Mouse (Mus musculus) layer of hippocampus, adult 11-12 months (tissue): ENCODE data around the gene Sugct.
"Not testable (repeated sequence)": the region's sequence is repeated elsewhere in the genome, so short reads cannot be mapped to it uniquely, and the experiment has no call there.

ENCODE experiments used
- DNase-seq: peaks from one replicate; pipeline ENCODE4 v3.0.0; 2022; ENCODE audit warnings: low spot score

Gene Sugct

DNA sequence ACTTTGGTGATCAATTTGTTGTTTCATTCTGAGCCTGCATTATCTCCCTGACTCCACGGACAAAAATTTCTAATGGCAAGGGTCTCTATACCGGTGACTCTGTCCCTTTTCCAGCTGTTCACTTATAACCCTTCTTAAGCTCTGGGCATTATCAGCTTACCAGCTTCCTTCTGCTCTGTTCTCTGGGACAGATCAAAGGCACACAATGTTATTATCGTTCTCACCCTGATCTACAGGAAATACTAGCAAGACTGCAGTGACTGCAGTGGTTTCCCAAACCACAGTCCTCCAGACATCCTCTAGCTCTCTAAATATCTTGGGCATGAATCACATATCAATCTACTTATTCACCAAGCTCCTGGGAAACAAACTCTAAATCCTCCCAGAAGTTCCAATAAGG, 90.7 kb downstream of the Sugct start:
- no peak for DNase-seq

DNA sequence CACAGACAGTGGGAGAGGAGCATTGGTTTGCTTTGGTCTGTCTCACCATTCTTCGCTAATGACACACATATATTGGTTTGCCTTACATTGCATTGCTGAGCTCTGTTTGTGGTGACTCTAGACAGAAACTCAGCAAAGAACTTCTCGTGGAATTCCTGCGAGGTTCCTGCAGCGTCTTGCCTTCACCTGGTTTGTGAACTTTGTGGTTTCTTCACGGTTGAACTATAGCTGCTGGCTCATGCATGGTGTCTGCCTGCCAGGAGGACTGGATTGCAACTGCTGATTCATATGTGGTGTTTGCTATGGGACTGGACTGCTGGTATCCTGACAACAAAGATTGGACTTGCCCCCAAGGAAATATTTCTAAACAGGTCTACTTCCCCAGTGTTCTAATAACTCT, 91.6 kb downstream of the Sugct start:
- no peak for DNase-seq

- no peak for DNase-seq
Observed at GRCm38 (mm10) chr13:17585267-17585913, 110.0 kb downstream of the Sugct start.

GRCm38 (mm10) chr13:17584804-17585203, 110.5 kb downstream of the Sugct start:
- DNase-seq, result peak; percentile 5

GRCm38 (mm10) chr13:17581684-17582083, 113.7 kb downstream of the Sugct start:
- peak; percentile 4 for DNase-seq

DNA sequence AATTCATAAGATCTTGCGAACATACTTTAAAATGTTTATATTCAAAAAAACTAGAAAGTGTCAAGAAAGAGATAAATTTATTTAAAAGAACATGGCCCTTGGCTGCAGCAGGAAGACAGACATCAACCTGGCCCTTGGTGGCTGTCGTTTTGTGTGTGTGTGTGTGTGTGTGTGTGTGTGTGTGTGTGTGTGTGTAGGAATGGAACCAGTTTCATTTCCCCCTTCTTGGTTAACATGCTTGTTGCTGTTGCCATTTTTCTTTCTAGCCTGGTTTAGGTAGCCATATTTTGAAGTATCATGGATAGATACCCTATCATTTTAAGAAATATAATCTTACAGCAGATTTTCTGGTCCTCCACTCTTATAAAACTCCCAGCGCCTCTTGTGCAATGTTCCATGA, 136.0 kb downstream of the Sugct start:
- no peak for DNase-seq

GRCm38 (mm10) chr13:17536341-17536740, 159.0 kb downstream of the Sugct start:
- no peak for DNase-seq

- DNase-seq, result no peak
Observed at GRCm38 (mm10) chr13:17534871-17535270, 160.5 kb downstream of the Sugct start.

- no peak for DNase-seq
Observed at GRCm38 (mm10) chr13:17534469-17534868, 160.9 kb downstream of the Sugct start.

DNA sequence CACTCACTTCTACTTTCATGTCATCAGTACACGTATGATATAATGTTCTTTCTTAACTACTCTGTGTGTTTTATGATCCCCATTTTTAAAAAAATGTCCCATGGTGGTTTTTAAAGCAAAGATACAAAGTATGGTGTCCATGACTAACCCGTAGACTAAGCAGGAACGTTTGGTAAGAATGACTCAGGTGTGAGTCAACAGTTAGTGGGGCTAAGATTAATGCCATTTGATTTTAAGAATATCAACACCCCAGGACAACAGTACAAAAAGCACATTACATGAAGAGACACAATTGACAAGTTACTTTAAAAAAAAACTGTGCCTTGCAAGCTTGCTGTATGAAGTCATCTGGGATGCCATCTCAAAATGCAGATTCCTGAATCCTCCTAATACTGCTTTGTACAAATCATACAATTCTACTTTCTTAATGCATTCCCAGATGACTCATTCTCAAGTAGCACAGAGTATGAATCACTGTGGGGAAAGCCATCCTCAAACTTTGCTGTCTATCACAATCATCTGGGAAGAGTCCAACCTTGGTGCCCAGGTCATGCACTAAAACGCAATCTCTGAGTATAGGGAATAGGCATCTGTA, 184.1 kb downstream of the Sugct start:
- no peak for DNase-seq

DNA sequence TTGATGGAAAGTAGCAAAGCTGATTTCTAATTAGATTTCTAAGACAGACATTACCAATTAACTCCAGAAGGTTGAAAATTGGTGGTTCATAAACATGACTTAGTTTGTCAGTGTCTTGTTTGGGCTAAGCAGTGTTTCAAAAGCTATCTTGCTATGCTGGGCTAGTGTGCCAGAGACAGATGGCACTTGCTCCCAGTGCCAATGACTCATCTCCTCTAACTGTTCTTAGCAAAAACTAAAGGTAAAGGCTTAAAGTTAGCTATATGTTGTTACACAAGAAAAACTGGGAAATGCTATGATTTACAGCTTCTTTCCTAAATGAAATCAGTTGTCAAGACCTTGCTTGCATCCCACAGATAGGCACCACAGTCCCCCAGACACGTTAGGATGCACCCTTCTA, 200.4 kb downstream of the Sugct start:
- DNase-seq, result no peak

DNA sequence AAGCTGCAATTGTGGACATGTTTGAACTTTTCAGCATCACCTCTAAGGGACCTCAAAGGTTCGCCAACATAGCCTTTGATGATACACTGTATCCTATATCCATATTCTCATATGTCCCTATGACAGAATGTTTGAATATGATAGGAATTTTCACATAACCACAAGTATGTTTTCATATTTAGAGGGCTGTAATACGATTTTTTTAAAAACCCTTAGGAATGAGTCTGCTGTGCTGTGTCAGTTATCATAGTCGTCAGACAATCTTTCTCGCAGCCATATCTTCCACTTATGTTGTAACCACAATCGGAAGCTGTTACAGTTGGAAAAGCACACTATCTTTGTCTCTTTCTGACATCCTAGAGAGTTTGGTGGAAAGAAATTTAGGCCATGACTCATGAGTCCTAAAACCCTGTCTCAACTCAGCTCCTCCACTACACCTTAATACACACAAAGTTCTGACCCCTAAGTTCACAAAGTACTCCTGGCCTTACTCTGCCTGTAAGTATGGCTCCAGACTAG, 201.2 kb downstream of the Sugct start:
- no peak for DNase-seq

DNA sequence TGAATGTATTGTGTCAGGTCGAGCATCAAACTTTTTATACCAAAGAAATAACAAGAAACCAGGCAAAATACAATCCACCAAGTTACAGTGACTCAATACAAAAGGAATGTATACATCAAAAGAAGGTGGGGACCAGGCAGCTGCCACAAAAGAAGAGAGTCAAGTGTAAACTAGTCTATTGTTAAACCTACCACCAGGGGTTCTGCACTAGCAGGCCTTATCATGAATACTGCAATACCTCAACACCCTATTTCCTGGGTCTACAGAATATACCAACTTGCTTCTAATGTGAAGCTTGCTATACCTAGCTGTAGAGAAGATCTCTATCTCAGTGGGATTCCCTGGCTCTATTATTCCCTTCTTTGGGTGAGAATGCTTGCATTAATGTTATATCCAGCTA, 237.4 kb downstream of the Sugct start:
- not testable (repeated sequence) for DNase-seq

- peak; percentile 50 for DNase-seq
Observed at GRCm38 (mm10) chr13:17432139-17432916, 263.0 kb downstream of the Sugct start.

DNA sequence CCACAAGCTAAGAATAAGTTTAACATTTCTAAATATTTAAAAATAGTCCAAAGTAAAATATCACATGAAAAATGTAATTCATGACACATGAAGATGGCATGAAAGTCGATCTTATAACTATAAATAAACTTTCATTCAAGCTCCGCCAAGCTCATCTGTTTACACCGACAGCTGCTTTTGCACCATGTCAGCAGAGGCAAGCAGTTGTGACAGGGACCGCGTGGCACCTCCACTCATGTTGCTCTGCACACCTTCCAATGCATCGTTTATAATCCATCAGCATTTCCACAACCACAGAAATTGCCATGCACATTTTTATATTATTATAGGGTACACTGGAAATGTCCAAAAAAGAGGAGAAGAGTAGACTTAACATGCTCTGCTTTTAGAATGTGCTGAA, 273.5 kb downstream of the Sugct start:
- DNase-seq, result no peak

DNA sequence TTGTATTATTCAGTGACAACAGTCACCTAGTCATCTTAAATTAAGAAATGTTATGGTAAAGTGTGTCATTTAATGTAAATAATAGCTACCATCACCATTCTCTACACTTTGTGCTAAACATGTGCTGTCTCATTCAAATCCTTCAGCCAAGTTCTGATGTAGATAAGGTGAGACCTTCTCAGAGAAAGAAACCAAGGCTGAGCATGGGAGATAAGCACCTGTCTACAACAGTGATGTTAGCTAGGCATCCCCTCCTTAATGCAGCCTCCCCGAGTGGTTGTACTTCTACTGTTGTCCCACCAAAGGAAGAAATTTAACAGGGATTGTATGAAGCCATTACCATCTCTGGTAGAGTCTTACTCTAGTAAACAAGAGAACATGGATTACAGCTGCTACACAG, 274.8 kb downstream of the Sugct start:
- no peak for DNase-seq

- no peak for DNase-seq
Observed at GRCm38 (mm10) chr13:17342836-17343235, 352.5 kb downstream of the Sugct start.

GRCm38 (mm10) chr13:17335885-17336540, 359.3 kb downstream of the Sugct start:
- DNase-seq, result no peak

DNA sequence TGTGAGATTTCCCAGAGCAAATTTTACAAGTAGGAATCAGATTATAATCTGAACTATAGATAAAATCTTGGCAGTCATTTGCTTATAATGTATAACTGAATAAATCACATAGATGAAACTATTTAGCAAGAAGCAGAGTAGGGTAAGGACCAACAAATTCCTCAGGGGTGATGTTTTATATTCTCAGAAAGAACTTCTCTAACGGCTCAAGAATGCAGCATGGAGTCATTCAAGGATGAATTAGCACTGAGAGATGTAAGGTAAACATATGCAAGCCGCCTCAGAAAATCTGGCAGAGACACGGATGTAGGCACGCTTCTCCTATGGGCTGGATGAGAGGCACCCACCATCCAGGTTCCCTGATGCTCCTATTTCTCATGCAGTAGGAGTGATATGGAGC, 368.5 kb downstream of the Sugct start:
- DNase-seq, result no peak

DNA sequence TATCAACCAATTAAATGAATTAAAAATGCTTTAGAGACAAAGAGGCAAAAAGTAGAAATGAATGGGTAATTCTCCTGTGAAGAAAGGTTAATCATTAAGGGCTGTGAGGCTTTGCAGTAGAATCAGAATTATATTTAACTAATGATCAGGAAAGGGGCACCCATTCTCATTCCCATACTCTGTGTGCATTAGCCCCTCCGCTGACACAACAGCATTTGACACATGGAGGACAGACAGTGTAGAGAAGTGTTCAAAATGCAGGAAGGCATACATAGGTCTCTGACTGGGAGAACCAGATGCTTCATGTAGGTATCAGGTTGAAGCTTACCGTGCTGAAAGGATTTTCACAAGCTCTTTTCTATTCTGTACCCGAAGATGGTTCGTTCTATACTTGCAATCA, 393.8 kb downstream of the Sugct start:
- DNase-seq, result no peak

DNA sequence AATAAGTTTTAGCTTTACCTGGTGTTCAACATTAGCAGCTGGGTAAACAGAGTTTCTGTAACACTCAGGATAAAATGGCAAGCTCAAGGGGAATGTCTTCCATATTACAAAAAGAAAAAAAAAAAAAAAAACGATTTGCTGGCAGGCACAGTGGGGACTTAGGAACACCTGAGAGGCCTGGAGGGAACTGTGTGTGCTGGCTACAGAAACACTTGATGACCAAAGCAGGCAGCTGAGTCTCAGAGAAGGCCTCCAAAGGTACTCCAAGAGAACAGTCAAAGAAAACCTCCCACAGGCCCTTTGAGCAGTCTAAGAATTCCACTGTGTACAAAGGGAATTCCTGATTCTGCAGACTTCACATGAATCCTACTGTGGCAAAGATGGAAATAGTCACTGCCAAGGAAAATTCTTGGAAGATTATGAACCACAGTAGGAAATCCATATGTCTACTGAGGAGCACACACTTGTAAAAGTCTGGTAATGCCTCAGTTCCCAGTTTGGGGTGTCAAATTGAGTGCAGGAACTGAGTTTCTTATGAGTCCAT, 397.8 kb downstream of the Sugct start:
- DNase-seq, result no peak

DNA sequence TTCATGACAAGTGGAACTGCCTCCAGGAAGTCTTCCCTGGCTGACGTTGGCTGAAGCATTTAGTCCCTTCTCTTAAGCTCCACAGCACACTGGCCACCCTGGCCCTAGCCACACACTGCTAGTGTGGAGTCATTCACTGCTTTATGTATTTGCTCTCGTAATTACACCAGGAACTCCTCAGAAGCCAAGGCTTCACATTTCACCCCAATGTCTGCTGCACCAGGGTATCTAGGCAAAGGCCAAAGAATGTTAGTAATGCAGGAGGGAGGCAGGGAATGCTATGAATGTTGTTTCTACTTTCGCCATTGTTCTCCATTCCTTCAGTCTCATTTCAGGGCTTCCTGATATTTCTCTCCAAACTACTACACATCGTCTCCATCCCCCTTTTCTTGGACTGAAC, 398.4 kb downstream of the Sugct start:
- no peak for DNase-seq
